Mouse (Mus musculus): ENCODE data around the gene Pgk1.

- TF ChIP-seq CTCF (IDR thresholded peaks at IDR 0.05; ENCODE audit: borderline replicate concordance, control insufficient read depth, extremely low read depth, insufficient read depth, low read length, poor library complexity) = no peak
- no peak for TF ChIP-seq POLR2A (IDR thresholded peaks at IDR 0.05; ENCODE audit: control insufficient read depth, extremely low read depth, insufficient read depth, low read length, poor library complexity)
Measured at GRCm38 (mm10) chrX:106197308-106197707, 10.4 kb downstream of the Pgk1 start.

Data from thymus, adult 2 months (tissue).